Mouse (Mus musculus) c-Kit-negative CD71-positive TER-119-positive erythroid progenitor cells, embryonic 14.5 days (primary cell): ENCODE measurements around the gene L3mbtl3.

Experiments
- DNase-seq: peaks from one replicate; pipeline ENCODE4 v3.0.0-alpha.2; 2013; ENCODE audit warnings: low read depth, low spot score

Gene L3mbtl3

GRCm38 (mm10) chr10:26375790-26376545, at the start of gene L3mbtl3:
TSS of gene L3mbtl3 (minus strand) at chr10:26375971.
- no peak for DNase-seq

- no peak for DNase-seq
Observed at GRCm38 (mm10) chr10:26421168-26421567, 45.4 kb upstream of the L3mbtl3 start.

- DNase-seq = no peak
Observed at GRCm38 (mm10) chr10:26388656-26389055, 12.9 kb upstream of the L3mbtl3 start.

GRCm38 (mm10) chr10:26377332-26377602, 1.5 kb upstream of the L3mbtl3 start:
- no peak for DNase-seq

- DNase-seq = no peak
Observed at GRCm38 (mm10) chr10:26376546-26377331, 968 bp upstream of the L3mbtl3 start.

- DNase-seq = no peak
Observed at GRCm38 (mm10) chr10:26375351-26375751, 420 bp downstream of the L3mbtl3 start.

- DNase-seq = no peak
Observed at GRCm38 (mm10) chr10:26374436-26375311, 1.1 kb downstream of the L3mbtl3 start.

GRCm38 (mm10) chr10:26373951-26374435, 1.8 kb downstream of the L3mbtl3 start:
- no peak for DNase-seq

- DNase-seq = no peak
Observed at GRCm38 (mm10) chr10:26372940-26373931, 2.5 kb downstream of the L3mbtl3 start.

GRCm38 (mm10) chr10:26371416-26371815, 4.4 kb downstream of the L3mbtl3 start:
- DNase-seq = no peak

- DNase-seq = no peak
Observed at GRCm38 (mm10) chr10:26364942-26365341, 10.8 kb downstream of the L3mbtl3 start.

- no peak for DNase-seq
Observed at GRCm38 (mm10) chr10:26364326-26364856, 11.4 kb downstream of the L3mbtl3 start.

GRCm38 (mm10) chr10:26363605-26364004, 12.2 kb downstream of the L3mbtl3 start:
- DNase-seq = no peak

- no peak for DNase-seq
Observed at GRCm38 (mm10) chr10:26358798-26359197, 17.0 kb downstream of the L3mbtl3 start.

- DNase-seq = no peak
Observed at GRCm38 (mm10) chr10:26358231-26358630, 17.5 kb downstream of the L3mbtl3 start.

- no peak for DNase-seq
Observed at GRCm38 (mm10) chr10:26353781-26354180, 22.0 kb downstream of the L3mbtl3 start.

- DNase-seq = no peak
Observed at GRCm38 (mm10) chr10:26351129-26351738, 24.5 kb downstream of the L3mbtl3 start.

GRCm38 (mm10) chr10:26350153-26350552, 25.6 kb downstream of the L3mbtl3 start:
- DNase-seq = no peak

- no peak for DNase-seq
Observed at GRCm38 (mm10) chr10:26347614-26348013, 28.2 kb downstream of the L3mbtl3 start.

GRCm38 (mm10) chr10:26345879-26346278, 29.9 kb downstream of the L3mbtl3 start:
- DNase-seq = no peak
